Mouse (Mus musculus): ENCODE measurements around the gene Amdhd2. TPM values are rescaled to one million over a fixed set of nuclear protein-coding genes. Genes with fewer than 3 reads are reported as not detected.

Gene Amdhd2
- polyA plus RNA-seq, 1 experiment from 2014 or later, result 31.1 TPM

GRCm38 (mm10) chr17:24201092-24201491 is 37.5 kb upstream of the Amdhd2 start:
- Histone ChIP-seq H3K27ac (ENCODE audit: low read length) (no peak overlapping the region), H3K4me3 (ENCODE audit: low read depth, low read length) (no peak overlapping the region), H3K4me1 (ENCODE audit: control insufficient read depth, insufficient read depth, low read length) (peaks cover 26% of the 10 kb centered on the region), H3K4me2 (ENCODE audit: low read length) (no peak overlapping the region), H3K9me3 (replicated peaks; ENCODE audit: control insufficient read depth, low read length, poor library complexity, severe bottlenecking) (no peaks in the 10 kb centered on the region), H3K27me3 (ENCODE audit: control insufficient read depth, insufficient read depth, low read depth, low read length) (no peaks in the 10 kb centered on the region), H3K36me3 (ENCODE audit: control insufficient read depth, insufficient read depth, low read length) (no peaks in the 10 kb centered on the region), H3K9ac (ENCODE audit: low read depth, low read length) (no peak overlapping the region)
- 76% methylated on average over 4 of the region's 4 CpGs for WGBS
- no peak for ATAC-seq

GRCm38 (mm10) chr17:24199741-24200140 is 36.2 kb upstream of the Amdhd2 start:
- H3K27me3 ChIP-seq (ENCODE audit: control insufficient read depth, insufficient read depth, low read depth, low read length), result no peaks in the 10 kb centered on the region
- H3K4me2 ChIP-seq (ENCODE audit: low read length), result no peak overlapping the region
- H3K36me3 ChIP-seq (ENCODE audit: control insufficient read depth, insufficient read depth, low read length), result no peaks in the 10 kb centered on the region
- no peak overlapping the region for H3K27ac ChIP-seq (ENCODE audit: low read length)
- H3K9ac ChIP-seq (ENCODE audit: low read depth, low read length), result no peak overlapping the region
- no peaks in the 10 kb centered on the region for H3K9me3 ChIP-seq (replicated peaks; ENCODE audit: control insufficient read depth, low read length, poor library complexity, severe bottlenecking)
- WGBS, result 76% methylated on average over 4 of the region's 4 CpGs
- no peak overlapping the region for H3K4me3 ChIP-seq (ENCODE audit: low read depth, low read length)
- no peak for ATAC-seq
- H3K4me1 ChIP-seq (ENCODE audit: control insufficient read depth, insufficient read depth, low read length), result peaks cover 21% of the 10 kb centered on the region

DNA sequence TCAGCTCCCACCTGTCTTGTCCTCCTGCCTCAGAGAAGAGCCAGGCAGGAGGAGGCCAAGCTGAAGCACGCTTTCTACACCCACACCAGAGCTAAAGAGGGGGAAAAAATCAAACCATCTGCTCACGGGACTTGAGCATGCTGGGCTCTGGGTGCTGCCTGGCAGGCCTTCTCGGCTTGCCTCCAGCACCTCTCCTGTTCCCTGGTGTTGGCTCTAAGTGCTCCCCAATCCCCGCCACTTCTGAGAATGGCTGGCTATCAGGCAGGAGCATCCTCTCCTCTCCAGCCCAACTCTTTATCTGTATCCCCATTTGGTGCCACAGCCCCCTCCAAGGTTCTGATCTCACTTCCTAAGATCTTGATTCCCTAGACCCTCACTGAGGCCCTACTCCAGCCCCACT is 35.7 kb upstream of the Amdhd2 start:
- Histone ChIP-seq H3K36me3 (ENCODE audit: control insufficient read depth, insufficient read depth, low read length) (no peaks in the 10 kb centered on the region), H3K9me3 (replicated peaks; ENCODE audit: control insufficient read depth, low read length, poor library complexity, severe bottlenecking) (no peaks in the 10 kb centered on the region), H3K4me1 (ENCODE audit: control insufficient read depth, insufficient read depth, low read length) (peaks cover 16% of the 10 kb centered on the region), H3K4me3 (ENCODE audit: low read depth, low read length) (no peak overlapping the region), H3K9ac (ENCODE audit: low read depth, low read length) (no peak overlapping the region), H3K27ac (ENCODE audit: low read length) (no peak overlapping the region), H3K4me2 (ENCODE audit: low read length) (no peak overlapping the region), H3K27me3 (ENCODE audit: control insufficient read depth, insufficient read depth, low read depth, low read length) (no peaks in the 10 kb centered on the region)
- no peak for ATAC-seq
- WGBS, result 88% methylated on average over 4 of the region's 4 CpGs

GRCm38 (mm10) chr17:24197032-24197824 is 33.7 kb upstream of the Amdhd2 start:
- Histone ChIP-seq H3K4me2 (ENCODE audit: low read length) (no peak overlapping the region), H3K4me3 (ENCODE audit: low read depth, low read length) (no peak overlapping the region), H3K4me1 (ENCODE audit: control insufficient read depth, insufficient read depth, low read length) (no peaks in the 10 kb centered on the region), H3K9ac (ENCODE audit: low read depth, low read length) (no peak overlapping the region), H3K27ac (ENCODE audit: low read length) (no peak overlapping the region), H3K36me3 (ENCODE audit: control insufficient read depth, insufficient read depth, low read length) (no peaks in the 10 kb centered on the region), H3K9me3 (replicated peaks; ENCODE audit: control insufficient read depth, low read length, poor library complexity, severe bottlenecking) (no peaks in the 10 kb centered on the region), H3K27me3 (ENCODE audit: control insufficient read depth, insufficient read depth, low read depth, low read length) (no peaks in the 10 kb centered on the region)
- 65% methylated on average over 15 of the region's 15 CpGs for WGBS
- no peak for ATAC-seq

- no peak for ATAC-seq
- H3K9ac ChIP-seq (ENCODE audit: low read depth, low read length), result no peak overlapping the region
- no peak overlapping the region for H3K27ac ChIP-seq (ENCODE audit: low read length)
- no peaks in the 10 kb centered on the region for H3K27me3 ChIP-seq (ENCODE audit: control insufficient read depth, insufficient read depth, low read depth, low read length)
- WGBS, result 61% methylated on average over 2 of the region's 2 CpGs
- H3K36me3 ChIP-seq (ENCODE audit: control insufficient read depth, insufficient read depth, low read length), result no peaks in the 10 kb centered on the region
- H3K9me3 ChIP-seq (replicated peaks; ENCODE audit: control insufficient read depth, low read length, poor library complexity, severe bottlenecking), result no peaks in the 10 kb centered on the region
- H3K4me1 ChIP-seq (ENCODE audit: control insufficient read depth, insufficient read depth, low read length), result no peaks in the 10 kb centered on the region
- H3K4me3 ChIP-seq (ENCODE audit: low read depth, low read length), result no peak overlapping the region
- H3K4me2 ChIP-seq (ENCODE audit: low read length), result no peak overlapping the region
Measured at GRCm38 (mm10) chr17:24195349-24195748, 31.8 kb upstream of the Amdhd2 start.

DNA sequence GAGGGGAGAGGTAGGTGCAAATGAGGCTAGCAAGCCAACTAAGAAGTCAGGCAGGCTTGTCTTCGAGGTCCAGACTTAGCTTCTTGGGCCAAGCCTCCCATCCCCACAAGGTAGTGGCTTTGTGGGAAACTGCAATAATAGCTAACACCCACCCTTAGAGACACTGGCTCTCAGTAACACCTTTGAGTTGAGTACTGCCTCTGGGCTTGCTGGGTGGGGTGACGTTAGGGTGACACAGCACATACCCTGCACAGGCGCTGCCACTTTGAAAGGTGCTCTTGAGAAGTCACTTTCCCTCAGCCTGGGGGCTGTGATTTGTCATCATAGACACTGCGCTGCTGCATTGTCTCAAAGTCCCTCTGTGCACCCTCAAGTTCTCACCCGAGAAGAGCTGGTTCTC is 30.2 kb upstream of the Amdhd2 start:
- H3K4me3 ChIP-seq (ENCODE audit: low read depth, low read length), result no peak overlapping the region
- H3K27me3 ChIP-seq (ENCODE audit: control insufficient read depth, insufficient read depth, low read depth, low read length), result no peaks in the 10 kb centered on the region
- ATAC-seq, result no peak
- no peaks in the 10 kb centered on the region for H3K4me1 ChIP-seq (ENCODE audit: control insufficient read depth, insufficient read depth, low read length)
- no peaks in the 10 kb centered on the region for H3K36me3 ChIP-seq (ENCODE audit: control insufficient read depth, insufficient read depth, low read length)
- H3K9me3 ChIP-seq (replicated peaks; ENCODE audit: control insufficient read depth, low read length, poor library complexity, severe bottlenecking), result no peaks in the 10 kb centered on the region
- no peak overlapping the region for H3K9ac ChIP-seq (ENCODE audit: low read depth, low read length)
- WGBS, result 92% methylated on average over 5 of the region's 5 CpGs
- H3K27ac ChIP-seq (ENCODE audit: low read length), result no peak overlapping the region
- no peak overlapping the region for H3K4me2 ChIP-seq (ENCODE audit: low read length)

GRCm38 (mm10) chr17:24193268-24193667 is 29.7 kb upstream of the Amdhd2 start:
- ATAC-seq, result no peak

DNA sequence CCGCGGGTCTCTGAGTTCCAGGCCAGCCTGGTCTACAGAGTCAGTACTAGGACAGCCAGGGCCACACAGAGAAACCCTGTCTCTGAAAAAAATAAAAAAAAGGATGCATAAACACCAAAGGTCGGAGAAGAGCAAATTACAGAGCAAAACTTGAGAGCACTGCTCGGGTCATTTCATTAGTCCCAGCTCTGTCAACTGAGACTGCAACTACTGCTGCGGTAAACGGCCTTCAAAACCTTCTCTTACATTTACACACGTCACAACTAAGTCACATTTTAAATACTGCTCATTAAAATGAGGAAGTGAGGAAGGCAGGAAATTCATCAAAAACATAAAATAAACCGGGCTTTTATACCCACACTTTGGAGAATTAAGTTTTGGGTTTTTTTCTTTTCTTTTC is 29.3 kb upstream of the Amdhd2 start:
- 86% methylated on average over 8 of the region's 8 CpGs for WGBS
- Histone ChIP-seq H3K27me3 (ENCODE audit: control insufficient read depth, insufficient read depth, low read depth, low read length) (no peaks in the 10 kb centered on the region), H3K9me3 (replicated peaks; ENCODE audit: control insufficient read depth, low read length, poor library complexity, severe bottlenecking) (no peaks in the 10 kb centered on the region), H3K9ac (ENCODE audit: low read depth, low read length) (no peak overlapping the region), H3K36me3 (ENCODE audit: control insufficient read depth, insufficient read depth, low read length) (peaks cover 2% of the 10 kb centered on the region; the same call in 1 of the 2 replicates), H3K4me2 (ENCODE audit: low read length) (no peak overlapping the region), H3K4me3 (ENCODE audit: low read depth, low read length) (no peak overlapping the region), H3K27ac (ENCODE audit: low read length) (no peak overlapping the region), H3K4me1 (ENCODE audit: control insufficient read depth, insufficient read depth, low read length) (no peaks in the 10 kb centered on the region)
- no peak for ATAC-seq

More at GRCm38 (mm10) chr17:24193268-24193667, 29.7 kb upstream of the Amdhd2 start:
- Histone ChIP-seq H3K4me2 (ENCODE audit: low read length) (no peak overlapping the region), H3K4me1 (ENCODE audit: control insufficient read depth, insufficient read depth, low read length) (no peaks in the 10 kb centered on the region), H3K27me3 (ENCODE audit: control insufficient read depth, insufficient read depth, low read depth, low read length) (no peaks in the 10 kb centered on the region), H3K9me3 (replicated peaks; ENCODE audit: control insufficient read depth, low read length, poor library complexity, severe bottlenecking) (no peaks in the 10 kb centered on the region), H3K9ac (ENCODE audit: low read depth, low read length) (no peak overlapping the region), H3K4me3 (ENCODE audit: low read depth, low read length) (no peak overlapping the region), H3K36me3 (ENCODE audit: control insufficient read depth, insufficient read depth, low read length) (no peaks in the 10 kb centered on the region), H3K27ac (ENCODE audit: low read length) (no peak overlapping the region)
- WGBS, result 85% methylated on average over 8 of the region's 8 CpGs

- no peak overlapping the region for H3K4me2 ChIP-seq (ENCODE audit: low read length)
- ATAC-seq, result no peak
- H3K4me1 ChIP-seq (ENCODE audit: control insufficient read depth, insufficient read depth, low read length), result no peaks in the 10 kb centered on the region
- no peaks in the 10 kb centered on the region for H3K27me3 ChIP-seq (ENCODE audit: control insufficient read depth, insufficient read depth, low read depth, low read length)
- H3K36me3 ChIP-seq (ENCODE audit: control insufficient read depth, insufficient read depth, low read length), result peaks cover 4% of the 10 kb centered on the region; the same call in 1 of the 2 replicates
- no peak overlapping the region for H3K4me3 ChIP-seq (ENCODE audit: low read depth, low read length)
- no peaks in the 10 kb centered on the region for H3K9me3 ChIP-seq (replicated peaks; ENCODE audit: control insufficient read depth, low read length, poor library complexity, severe bottlenecking)
- 80% methylated on average over 4 of the region's 4 CpGs for WGBS
- H3K9ac ChIP-seq (ENCODE audit: low read depth, low read length), result no peak overlapping the region
- H3K27ac ChIP-seq (ENCODE audit: low read length), result no peak overlapping the region
Measured at GRCm38 (mm10) chr17:24191481-24191880, 27.9 kb upstream of the Amdhd2 start.

All from midbrain, embryonic 16.5 days (tissue).